Mouse (Mus musculus) lung, adult 2 months (tissue): Measurements from ENCODE around the gene Tanc1. TPM values are rescaled to one million over a fixed set of nuclear protein-coding genes. Genes with fewer than 3 reads are reported as not detected.
A peak's percentile ranks its signal among the peaks of the same experiment; 100 is the strongest.

ENCODE experiments used
- DNase-seq: peaks from one replicate; pipeline ENCODE4 v3.0.0; 2022
- H3K4me1 ChIP-seq: fragments of 200-500 bp; 2 replicates; pipeline ENCODE4 v1.6.1; 2011; ENCODE audit warnings: low read length; ENCODE audit not compliant: control insufficient read depth, insufficient read depth
- H3K4me3 ChIP-seq: fragments of 200-500 bp; replicated peaks from 2 replicates; pipeline ENCODE3; 2011; ENCODE audit warnings: low read depth, mild to moderate bottlenecking, control low read depth, low read length; ENCODE audit errors: extremely low read depth
- CTCF ChIP-seq: fragments of 200-500 bp; IDR thresholded peaks from 2 replicates; pipeline ENCODE4 v1.5.1; 2011; ENCODE audit warnings: mild to moderate bottlenecking, low read length, control low read depth; ENCODE audit not compliant: insufficient read depth
- POLR2A ChIP-seq: fragments of 200-500 bp; IDR thresholded peaks from 2 replicates; pipeline ENCODE4 v1.6.1; 2011; ENCODE audit warnings: low read depth, mild to moderate bottlenecking, control low read depth, low read length, borderline replicate concordance; ENCODE audit errors: extremely low read depth
- WGBS: fragments of 180-500 bp; shearing (Covaris S2); methylation state at CpG from one replicate; pipeline ENCODE4 v1.1.7; 2018; 5-methylcytosine and 5-hydroxymethylcytosine counted together
- polyA plus RNA-seq: library from polyadenylated mRNA; depleted of rRNA; stranded (reverse); fragments of >200 nt; gene quantifications from 2 replicates; pipeline ENCODE4 v1.2.3, GENCODE M21; 2012; rRNA removed

The Tanc1 gene
- polyA plus RNA-seq, 1 experiment, result 29.0 TPM

DNA sequence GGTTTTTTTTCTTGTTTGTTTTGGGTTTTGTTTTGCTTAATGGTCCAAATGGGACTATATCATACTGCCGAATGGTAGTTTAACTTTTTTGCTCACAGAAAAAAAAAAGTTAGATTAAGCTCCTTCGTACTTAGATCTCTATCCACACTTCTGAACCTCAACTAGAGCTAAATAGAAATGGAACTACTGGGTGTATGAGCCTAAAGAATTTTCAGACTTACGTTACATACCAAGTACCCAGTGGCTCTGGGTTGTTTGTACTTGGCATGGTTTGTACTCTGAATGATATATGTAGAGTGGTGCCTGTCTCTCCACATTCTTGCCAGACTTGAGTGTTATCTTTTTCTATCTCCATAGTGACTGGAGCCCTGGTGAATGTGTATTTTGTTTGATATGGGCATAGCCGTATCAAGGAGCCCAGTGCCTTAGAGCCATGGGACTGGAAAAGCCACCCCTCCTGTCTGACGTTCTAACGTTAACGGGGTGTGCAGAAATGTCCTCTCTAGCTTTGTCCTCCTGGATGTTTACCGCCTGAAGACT is 271.0 kb downstream of the Tanc1 start:
- TF ChIP-seq CTCF (no peak), POLR2A (no peak)
- 49% methylated on average over 8 of the region's 8 CpGs for WGBS
- Histone ChIP-seq H3K4me1 (no peaks in the 10 kb centered on the region; the same call in 1 of the 2 replicates), H3K4me3 (peak overlapping the region; percentile 16)
- DNase-seq, result no peak

DNA sequence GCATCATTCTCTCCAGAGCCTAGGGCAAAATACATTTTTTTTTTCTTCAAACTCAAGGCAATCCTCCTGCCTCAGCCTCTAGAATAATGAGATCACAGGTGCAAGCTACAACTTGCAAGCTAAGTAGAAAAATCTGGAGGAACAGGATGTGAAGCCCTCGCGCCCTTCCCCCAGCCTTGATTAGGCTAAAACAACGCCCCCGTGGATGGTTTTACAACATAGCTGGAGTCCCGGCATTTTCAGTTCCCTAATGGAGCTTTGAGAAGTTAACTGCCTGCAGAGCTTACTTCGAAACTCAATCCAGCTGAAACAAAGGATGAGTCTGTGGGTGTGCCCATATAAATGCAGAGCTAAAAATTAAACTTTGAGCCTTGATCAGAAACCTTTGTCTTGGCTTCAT is 277.9 kb downstream of the Tanc1 start:
- no peaks in the 10 kb centered on the region for H3K4me1 ChIP-seq
- DNase-seq, result no peak
- no peak for TF ChIP-seq POLR2A
- no peak for TF ChIP-seq CTCF
- WGBS, result 83% methylated on average over 6 of the region's 6 CpGs
- H3K4me3 ChIP-seq, result no peak overlapping the region

Other genes with a start within 250 kb of the Tanc1 start
- 0.25 and 2.7 TPM in 2 replicates for gene Dapl1, start 127.4 kb upstream of the Tanc1 start, polyA plus RNA-seq